Comparison of ENCODE assay signal across 35 mouse cellular contexts in the genomic region with DNA sequence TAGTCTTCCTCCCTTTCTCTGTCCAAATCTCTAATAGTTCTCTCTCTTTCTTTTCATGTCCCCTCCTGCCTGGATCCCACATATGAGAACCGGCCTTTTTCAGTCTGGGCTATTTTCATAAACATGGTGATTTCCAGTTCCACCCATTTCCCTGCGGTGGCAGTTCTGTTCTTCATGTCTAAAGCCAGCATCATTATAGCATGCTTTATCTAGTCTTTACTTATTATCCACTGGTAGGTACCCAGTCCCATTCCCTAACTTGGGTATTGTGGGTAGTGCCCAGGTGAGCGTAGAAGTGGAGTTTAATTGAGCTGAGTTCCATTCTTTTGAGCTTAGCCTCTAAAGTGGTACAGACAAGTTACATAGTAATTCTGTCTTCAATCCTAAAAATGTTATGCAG.
"Had no signal": no experiment of that assay in that cellular context is flagged by ENCODE, and none has a peak within 500 bp of the region (broad histone marks: within the 10 kb centered on the region; RNA-seq: fewer than 3 reads in every experiment).

No protein-coding gene starts in this region.

- H3K9me3 ChIP-seq: heart, embryonic 12.5 days; heart, embryonic 13.5 days; heart, embryonic 15.5 days; hindbrain, embryonic 10.5 days; hindbrain, embryonic 12.5 days; hindbrain, embryonic 13.5 days; hindbrain, embryonic 15.5 days; intestine, embryonic 15.5 days; kidney, embryonic 15.5 days had no signal

- H3K4me2 ChIP-seq: heart, embryonic 11.5 days; heart, embryonic 12.5 days; heart, embryonic 13.5 days; heart, embryonic 15.5 days; hindbrain, embryonic 12.5 days; hindbrain, embryonic 13.5 days; hindbrain, embryonic 14.5 days; hindbrain, embryonic 15.5 days; intestine, embryonic 15.5 days; kidney, embryonic 15.5 days had no signal

- H3K27ac ChIP-seq: heart, embryonic 13.5 days; heart, embryonic 15.5 days; hindbrain, embryonic 10.5 days; hindbrain, embryonic 12.5 days; hindbrain, embryonic 13.5 days; hindbrain, embryonic 14.5 days; hindbrain, embryonic 15.5 days; hindbrain, postnatal 0 days; intestine, embryonic 15.5 days; kidney, embryonic 15.5 days; kidney, postnatal 0 days; layer of hippocampus, adult 2 months; left cerebral cortex, adult 2 months had no signal

- DNase-seq: heart, postnatal 10 days; heart, postnatal 14 days; heart, postnatal 36 days; heart, postnatal 4 days; kidney, adult 11 months; kidney, adult 18-20 months; kidney, adult 2 months; kidney, adult 8-10 months; kidney, adult 9 months; kidney, postnatal 10 days; kidney, postnatal 14 days; kidney, postnatal 25 days; kidney, postnatal 36 days; kidney, postnatal 4 days; layer of hippocampus, adult 9-11 months; layer of hippocampus, postnatal 36 days had no signal

- ATAC-seq: hindbrain, embryonic 16.5 days; hindbrain, postnatal 0 days; inflammation-experienced regulatory T-cells, adult 6 months; intestine, embryonic 15.5 days; intestine, embryonic 16.5 days; intestine, postnatal 0 days had no signal

- H3K36me3 ChIP-seq: hindbrain, embryonic 15.5 days had no signal

- H3K9ac ChIP-seq: heart, embryonic 12.5 days; heart, embryonic 13.5 days; heart, embryonic 15.5 days; hindbrain, embryonic 12.5 days; hindbrain, embryonic 13.5 days; hindbrain, embryonic 14.5 days; hindbrain, embryonic 15.5 days; intestine, embryonic 15.5 days; kidney, embryonic 15.5 days had no signal

- H3K4me1 ChIP-seq: heart, embryonic 12.5 days; heart, embryonic 13.5 days; heart, embryonic 15.5 days; hindbrain, embryonic 10.5 days; hindbrain, embryonic 12.5 days; hindbrain, embryonic 13.5 days; hindbrain, embryonic 15.5 days; intestine, embryonic 15.5 days had no signal

- H3K27me3 ChIP-seq: heart, embryonic 12.5 days; heart, embryonic 13.5 days; heart, embryonic 15.5 days; hindbrain, embryonic 12.5 days; hindbrain, embryonic 13.5 days; hindbrain, embryonic 15.5 days; intestine, embryonic 15.5 days; kidney, embryonic 15.5 days had no signal

- H3K4me3 ChIP-seq: heart, embryonic 12.5 days; heart, embryonic 13.5 days; heart, embryonic 15.5 days; hindbrain, embryonic 10.5 days; hindbrain, embryonic 12.5 days; hindbrain, embryonic 13.5 days; hindbrain, embryonic 15.5 days; intestine, embryonic 15.5 days; kidney, embryonic 15.5 days; layer of hippocampus, adult 2 months; left cerebral cortex, adult 2 months had no signal
